Mouse (Mus musculus) urinary bladder, postnatal 4 days (tissue): ENCODE data around the gene Klhdc1.
A peak's percentile ranks its signal among the peaks of the same experiment; 100 is the strongest.

Experiments used
- DNase-seq, 2 experiments: peaks; one replicate each; pipeline ENCODE4 v3.0.0; 2021 to 2022; ENCODE audit warnings: low spot score in 2 of 2

Klhdc1 gene

DNA sequence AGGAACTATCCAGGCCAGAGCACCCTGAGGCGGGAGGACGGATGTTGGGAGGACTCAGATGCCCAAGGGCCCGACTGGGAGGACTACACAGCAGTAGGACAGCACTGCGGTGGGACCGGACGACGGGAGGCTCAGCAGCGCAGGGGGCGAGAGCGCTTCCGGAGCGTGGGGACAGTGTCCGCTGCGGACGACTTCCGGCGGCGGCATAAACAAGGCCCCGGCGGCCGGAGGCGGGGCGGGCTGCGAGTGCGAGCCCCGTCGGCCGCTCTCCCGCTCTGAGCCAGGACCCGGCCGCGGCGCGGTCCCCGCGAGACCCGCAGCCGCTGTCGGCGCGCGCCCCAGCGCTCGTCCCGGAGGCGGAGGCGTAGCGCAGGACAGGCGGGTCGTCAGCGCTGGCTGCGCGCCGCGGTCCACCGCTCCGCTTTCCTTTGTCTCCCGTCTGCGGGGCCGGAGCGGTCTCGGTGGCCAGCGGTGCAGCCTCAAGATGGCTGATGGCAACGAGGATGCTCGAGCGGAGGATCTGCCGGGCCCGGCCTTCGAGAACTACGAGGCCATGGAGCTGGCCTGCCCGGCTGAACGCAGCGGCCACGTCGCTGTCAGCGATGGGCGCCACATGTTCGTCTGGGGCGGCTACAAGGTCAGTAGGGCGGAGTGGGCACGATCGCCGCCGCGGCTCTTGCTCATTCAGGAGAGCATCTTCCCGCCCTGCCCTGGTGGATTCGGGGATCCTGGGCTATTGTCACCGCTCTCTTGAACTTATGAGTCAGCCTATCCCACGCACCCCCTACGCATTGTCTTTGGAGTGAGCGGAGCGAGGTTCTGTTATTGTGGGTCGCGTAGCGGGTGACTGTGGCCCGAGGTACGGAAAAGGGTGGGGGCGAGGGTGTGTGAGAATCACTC lies 55.8 kb downstream of the Klhdc1 start, which contains the start of gene Klhdc2:
Gene Klhdc2 (plus strand): TSS at position 171 of the 900 bp plus-strand sequence.
- DNase-seq, result peak; percentile 87 to 90

DNA sequence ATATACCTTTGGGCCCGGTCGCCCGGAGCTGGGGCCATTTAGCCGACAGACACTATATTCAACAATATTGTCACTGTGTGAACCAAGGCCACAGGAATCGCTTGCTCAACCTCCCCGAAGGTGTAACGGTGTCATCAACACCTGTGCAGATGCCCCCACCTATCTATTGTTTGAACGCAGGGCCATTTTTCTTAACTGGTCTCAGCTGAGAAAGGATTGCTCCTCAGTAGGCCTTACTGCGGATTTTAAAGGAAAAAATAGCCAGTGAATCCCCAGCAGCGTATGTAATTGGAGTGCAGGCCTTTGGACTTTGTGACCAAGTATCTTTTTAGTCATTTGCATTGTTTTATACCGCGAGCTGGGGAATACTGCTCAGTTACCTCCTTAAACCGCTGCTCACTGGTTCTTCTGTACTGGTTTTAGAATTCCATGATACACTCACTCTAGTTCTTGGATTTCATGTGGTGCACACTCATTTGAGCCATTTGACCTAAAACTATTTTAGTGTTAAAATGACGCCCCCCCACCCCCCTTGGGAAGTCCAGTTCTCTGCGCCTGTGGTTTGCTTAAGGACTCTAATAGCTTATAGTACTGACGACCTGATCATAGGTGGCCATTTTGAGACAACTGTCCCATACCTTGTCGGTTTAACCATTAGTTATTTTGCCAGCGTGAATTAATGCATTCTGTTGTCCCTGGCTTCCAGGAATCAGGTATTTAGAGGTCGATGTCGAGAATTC lies 56.6 kb downstream of the Klhdc1 start:
- no peak for DNase-seq

DNA sequence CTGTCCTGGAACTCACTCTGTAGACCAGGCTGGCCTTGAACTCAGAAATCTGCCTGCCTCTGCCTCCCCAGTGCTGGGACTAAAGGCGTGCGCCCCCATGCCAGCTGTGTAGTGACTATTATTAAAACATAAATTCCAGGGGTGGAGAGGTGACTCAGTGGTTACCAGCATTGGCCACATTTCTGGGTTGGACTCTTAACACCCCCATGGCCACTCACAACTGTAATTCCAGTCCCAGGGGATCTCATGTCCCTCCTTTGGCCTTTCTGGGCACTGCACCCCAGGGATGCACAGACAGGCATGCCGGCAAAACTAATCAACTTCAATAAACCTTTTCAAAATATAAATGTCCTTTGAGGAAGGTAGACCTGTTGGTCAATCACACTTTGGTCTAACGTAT lies 57.3 kb downstream of the Klhdc1 start:
- DNase-seq, result no peak

DNA sequence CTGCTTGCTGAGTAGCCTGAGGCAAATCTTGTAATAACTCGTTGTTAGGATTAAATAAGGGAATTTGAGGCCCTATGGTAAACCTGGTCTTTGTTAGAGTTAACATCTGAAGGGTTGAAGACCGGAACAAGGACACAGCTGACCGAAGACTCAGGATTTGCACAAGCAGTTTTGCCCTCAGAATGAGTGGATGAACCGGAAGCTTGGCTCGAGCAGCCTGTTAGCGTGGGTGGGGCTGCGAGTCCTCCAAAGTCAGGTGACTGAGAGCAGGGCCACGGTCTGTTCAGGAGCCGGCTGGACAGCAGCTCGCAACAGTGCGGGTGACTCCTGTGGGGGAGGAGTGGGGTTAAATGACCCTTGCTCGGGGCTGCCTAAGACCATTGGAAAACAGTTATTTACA lies 58.3 kb downstream of the Klhdc1 start:
- peak in 1 of 2 experiments; percentile 27 for DNase-seq

GRCm38 (mm10) chr12:69299831-69300230 lies 58.9 kb downstream of the Klhdc1 start:
- DNase-seq, result no peak

GRCm38 (mm10) chr12:69300391-69300790 lies 59.4 kb downstream of the Klhdc1 start:
- no peak for DNase-seq

DNA sequence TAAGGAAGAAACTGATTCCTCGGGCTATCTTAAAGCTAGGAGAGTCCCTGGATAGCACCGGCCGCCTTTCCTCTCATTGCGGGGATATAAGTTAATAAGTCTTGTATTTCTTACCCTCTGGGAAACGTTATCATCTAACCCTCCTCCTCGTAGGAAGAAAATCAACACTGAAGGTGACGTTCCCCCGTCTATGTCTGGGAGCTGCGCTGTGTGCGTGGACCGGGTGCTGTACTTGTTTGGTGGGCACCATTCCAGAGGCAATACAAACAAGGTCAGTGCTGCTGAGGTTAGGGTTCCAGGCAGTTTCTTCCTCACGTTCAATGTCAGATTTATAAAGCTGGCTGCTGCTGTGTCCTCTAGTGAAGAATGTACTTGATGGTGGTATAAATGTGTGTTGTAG lies 61.2 kb downstream of the Klhdc1 start:
- DNase-seq, result no peak

- no peak for DNase-seq
Measured at GRCm38 (mm10) chr12:69304051-69304450, 63.1 kb downstream of the Klhdc1 start.

GRCm38 (mm10) chr12:69306333-69306732 lies 65.4 kb downstream of the Klhdc1 start:
- no peak for DNase-seq

GRCm38 (mm10) chr12:69309659-69310058 lies 68.7 kb downstream of the Klhdc1 start:
- no peak for DNase-seq

DNA sequence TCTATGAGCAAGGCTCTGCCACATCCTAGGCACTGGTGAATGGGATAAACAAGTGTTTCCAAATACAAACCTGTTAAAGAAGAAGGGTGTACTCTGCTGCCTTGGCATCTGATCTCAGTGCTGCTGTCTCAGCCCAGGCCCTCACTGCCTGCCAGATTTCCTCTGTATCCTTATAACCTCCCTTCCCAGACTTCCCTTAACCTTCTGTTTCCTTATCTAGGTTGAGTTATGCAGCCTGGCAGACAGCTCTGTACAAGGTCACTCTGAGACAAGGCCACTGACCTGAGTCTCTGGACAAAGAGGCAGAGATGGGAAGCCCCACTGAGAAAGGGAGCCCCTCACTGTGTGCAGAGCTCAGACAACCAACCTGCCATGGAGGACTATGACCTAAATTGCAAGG lies 77.5 kb downstream of the Klhdc1 start:
- DNase-seq, result no peak

GRCm38 (mm10) chr12:69331187-69331586 lies 90.2 kb downstream of the Klhdc1 start:
- no peak for DNase-seq

DNA sequence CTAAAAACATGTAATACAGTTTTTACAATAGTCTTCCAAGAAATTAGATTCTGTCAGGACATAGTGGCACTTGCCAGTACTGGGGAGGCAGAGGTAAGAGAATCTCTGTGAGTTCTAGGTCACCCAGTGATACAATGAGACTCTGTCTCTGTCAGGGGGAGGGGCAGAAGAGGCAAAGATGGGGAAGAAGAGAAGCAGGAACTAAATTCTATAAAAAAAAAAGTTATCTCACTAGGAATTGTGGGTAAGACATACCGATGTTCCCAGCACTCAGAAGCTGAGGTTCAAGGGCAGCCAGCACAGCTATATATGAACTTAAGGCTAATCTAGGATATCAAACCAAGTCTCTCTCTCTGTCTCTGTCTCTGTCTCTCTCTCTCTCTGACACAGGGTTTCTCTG lies 91.2 kb downstream of the Klhdc1 start:
- no peak for DNase-seq

DNA sequence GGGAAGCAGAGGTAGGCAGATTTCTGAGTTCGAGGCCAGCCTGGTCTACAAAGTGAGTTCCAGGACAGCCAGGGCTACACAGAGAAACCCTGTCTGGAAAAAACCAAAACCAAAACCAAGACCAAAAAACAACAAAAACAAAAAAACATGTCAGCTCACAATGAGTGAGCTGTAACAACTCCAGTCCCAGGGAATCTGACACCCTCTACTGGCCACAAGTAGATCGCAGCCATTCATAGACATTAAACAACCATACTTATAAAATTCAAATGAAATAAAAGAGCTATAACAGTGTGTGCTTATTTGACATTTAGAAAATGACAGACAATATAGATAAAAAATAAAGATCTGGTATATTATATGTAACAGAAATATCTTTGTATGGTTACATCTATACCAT lies 92.6 kb downstream of the Klhdc1 start:
- no peak for DNase-seq
